Mouse (Mus musculus) forebrain, embryonic 14.5 days (tissue): ENCODE data around the gene Nsun2. TPM values are rescaled to one million over a fixed set of nuclear protein-coding genes. Genes with fewer than 3 reads are reported as not detected.

Experiments
- ATAC-seq: fragments of 200-750 bp; cut with Nextera tagmentation; 2 replicates; pipeline ENCODE4 v1.8.0; 2017; ENCODE audit warnings: mild to moderate bottlenecking, moderate library complexity
- DNase-seq: peaks from one replicate; pipeline ENCODE4 v3.0.0-alpha.2; 2015; ENCODE audit warnings: low spot score
- H3K27ac ChIP-seq: fragments of 300-500 bp; sonication (generic); 2 replicates; pipeline ENCODE4 v1.5.1; 2014; ENCODE audit warnings: low read depth, mild to moderate bottlenecking, control low read depth, low read length, moderate library complexity
- H3K27me3 ChIP-seq: fragments of 300-500 bp; sonication (generic); replicated peaks from 2 replicates; pipeline ENCODE4 v1.6.1; 2014; ENCODE audit warnings: low read length, control low read depth, mixed read lengths; ENCODE audit not compliant: control insufficient read depth, insufficient read depth
- H3K36me3 ChIP-seq: fragments of 300-500 bp; sonication (generic); 2 replicates; pipeline ENCODE4 v1.6.1; 2014; ENCODE audit warnings: low read length, control low read depth; ENCODE audit not compliant: control insufficient read depth, insufficient read depth
- H3K4me1 ChIP-seq: fragments of 300-500 bp; sonication (generic); 2 replicates; pipeline ENCODE4 v1.6.1; 2014; ENCODE audit warnings: antibody characterized with exemption, low read length, control low read depth; ENCODE audit not compliant: control insufficient read depth, insufficient read depth
- H3K4me2 ChIP-seq: fragments of 300-500 bp; sonication (generic); 2 replicates; pipeline ENCODE4 v1.6.1; 2014; ENCODE audit warnings: mild to moderate bottlenecking, control low read depth, low read length
- H3K4me3 ChIP-seq: fragments of 300-500 bp; sonication (generic); 2 replicates; pipeline ENCODE4 v1.5.1; 2014; ENCODE audit warnings: low read depth, low read length, control low read depth
- H3K9ac ChIP-seq: fragments of 300-500 bp; sonication (generic); 2 replicates; pipeline ENCODE4 v1.6.1; 2014; ENCODE audit warnings: mild to moderate bottlenecking, low read length, control low read depth, moderate library complexity
- H3K9me3 ChIP-seq: fragments of 300-500 bp; sonication (generic); replicated peaks from 2 replicates; pipeline ENCODE4 v1.6.1; 2016; ENCODE audit warnings: low read length, control low read depth, mixed read lengths; ENCODE audit not compliant: control insufficient read depth
- WGBS: fragments of 180-500 bp; shearing (Covaris S2); extraction: QIAGEN DNeasy Blood & Tissue Kit; methylation state at CpG from one replicate; pipeline ENCODE4 v1.1.7; 2014; 5-methylcytosine and 5-hydroxymethylcytosine counted together
- polyA plus RNA-seq: library from polyadenylated mRNA; unstranded; fragments of >200 nt; fragmentation: Nextera tagmentation; extraction: Ambion mirVana; gene quantifications from 2 replicates; pipeline ENCODE4 v1.2.1, GENCODE M21; 2014

Gene Nsun2
- polyA plus RNA-seq, 1 experiment from 2014 or later: 86.2 TPM

GRCm38 (mm10) chr13:69555045-69555444 lies 21.5 kb downstream of the Nsun2 start:
- 23% methylated on average over 8 of the region's 8 CpGs for WGBS
- Histone ChIP-seq H3K27me3 (no peaks in the 10 kb centered on the region), H3K9me3 (no peaks in the 10 kb centered on the region), H3K4me3 (no peak overlapping the region), H3K9ac (no peak overlapping the region), H3K27ac (no peak overlapping the region), H3K4me1 (no peaks in the 10 kb centered on the region), H3K4me2 (no peak overlapping the region), H3K36me3 (no peaks in the 10 kb centered on the region)
- DNase-seq (no peak), ATAC-seq (no peak)

GRCm38 (mm10) chr13:69555957-69556482 lies 22.5 kb downstream of the Nsun2 start:
- H3K9ac ChIP-seq: no peak overlapping the region
- no peaks in the 10 kb centered on the region for H3K27me3 ChIP-seq
- H3K4me3 ChIP-seq: no peak overlapping the region
- H3K27ac ChIP-seq: no peak overlapping the region
- no peaks in the 10 kb centered on the region for H3K4me1 ChIP-seq
- no peak for ATAC-seq
- no peak overlapping the region for H3K4me2 ChIP-seq
- no peaks in the 10 kb centered on the region for H3K36me3 ChIP-seq
- 87% methylated on average over 6 of the region's 6 CpGs for WGBS
- no peaks in the 10 kb centered on the region for H3K9me3 ChIP-seq
- no peak for DNase-seq

DNA sequence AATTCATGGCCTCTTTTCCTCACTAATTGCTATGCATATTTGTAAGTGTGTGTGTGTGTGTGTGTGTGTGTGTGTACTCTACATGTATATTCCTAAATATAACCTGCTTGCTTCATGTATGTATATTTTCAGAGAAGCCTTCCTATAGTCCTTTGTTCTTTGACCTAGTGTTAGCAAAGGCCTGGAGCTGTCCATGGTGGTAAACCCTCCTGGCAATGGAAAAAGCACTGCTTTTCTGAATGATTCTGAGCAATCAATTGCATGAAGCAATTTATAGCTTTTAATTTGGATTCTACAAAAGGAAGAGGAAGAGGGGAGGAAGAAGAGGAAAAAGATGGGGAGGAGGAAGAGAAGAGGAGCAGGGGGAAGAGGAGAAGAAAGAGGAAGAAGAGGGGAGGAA lies 23.2 kb downstream of the Nsun2 start:
- no peaks in the 10 kb centered on the region for H3K36me3 ChIP-seq
- H3K4me3 ChIP-seq: no peak overlapping the region
- ATAC-seq (no peak), DNase-seq (no peak)
- H3K9ac ChIP-seq: no peak overlapping the region
- no peak overlapping the region for H3K4me2 ChIP-seq
- no peaks in the 10 kb centered on the region for H3K27me3 ChIP-seq
- no peak overlapping the region for H3K27ac ChIP-seq
- H3K4me1 ChIP-seq: no peaks in the 10 kb centered on the region
- H3K9me3 ChIP-seq: no peaks in the 10 kb centered on the region

DNA sequence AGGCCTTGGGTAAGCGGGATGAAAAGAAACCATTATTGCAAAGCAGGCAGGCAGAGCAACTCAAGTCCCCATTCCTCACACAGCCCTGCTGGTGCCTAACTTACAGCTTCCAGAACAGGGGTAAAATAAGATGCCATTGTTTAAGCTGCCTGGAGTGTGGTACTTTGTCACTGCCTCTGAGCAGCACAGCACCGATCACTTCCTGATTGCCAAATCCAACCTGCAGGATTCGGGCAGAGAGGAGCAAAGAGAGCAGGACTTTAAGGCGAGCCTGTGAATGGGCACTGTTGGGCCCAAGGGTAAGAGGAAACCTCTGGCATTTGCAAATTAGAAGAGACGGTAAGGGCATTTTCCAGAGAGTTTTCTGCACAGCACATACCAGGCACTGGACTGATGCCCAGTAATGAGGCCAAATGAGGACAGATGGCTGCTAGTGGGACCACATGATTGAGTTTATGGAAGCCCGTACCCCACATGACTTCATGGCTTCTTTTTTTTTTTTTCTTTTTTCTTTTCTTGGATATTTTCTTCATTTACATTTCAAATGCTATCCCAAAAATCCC lies 24.6 kb downstream of the Nsun2 start:
- Histone ChIP-seq H3K4me3 (no peak overlapping the region), H3K4me2 (no peak overlapping the region), H3K9ac (no peak overlapping the region), H3K27me3 (no peaks in the 10 kb centered on the region), H3K4me1 (no peaks in the 10 kb centered on the region), H3K27ac (no peak overlapping the region), H3K36me3 (no peaks in the 10 kb centered on the region), H3K9me3 (no peaks in the 10 kb centered on the region)
- DNase-seq: peak; percentile 30
- no peak for ATAC-seq
- 68% methylated on average over 6 of the region's 6 CpGs for WGBS

DNA sequence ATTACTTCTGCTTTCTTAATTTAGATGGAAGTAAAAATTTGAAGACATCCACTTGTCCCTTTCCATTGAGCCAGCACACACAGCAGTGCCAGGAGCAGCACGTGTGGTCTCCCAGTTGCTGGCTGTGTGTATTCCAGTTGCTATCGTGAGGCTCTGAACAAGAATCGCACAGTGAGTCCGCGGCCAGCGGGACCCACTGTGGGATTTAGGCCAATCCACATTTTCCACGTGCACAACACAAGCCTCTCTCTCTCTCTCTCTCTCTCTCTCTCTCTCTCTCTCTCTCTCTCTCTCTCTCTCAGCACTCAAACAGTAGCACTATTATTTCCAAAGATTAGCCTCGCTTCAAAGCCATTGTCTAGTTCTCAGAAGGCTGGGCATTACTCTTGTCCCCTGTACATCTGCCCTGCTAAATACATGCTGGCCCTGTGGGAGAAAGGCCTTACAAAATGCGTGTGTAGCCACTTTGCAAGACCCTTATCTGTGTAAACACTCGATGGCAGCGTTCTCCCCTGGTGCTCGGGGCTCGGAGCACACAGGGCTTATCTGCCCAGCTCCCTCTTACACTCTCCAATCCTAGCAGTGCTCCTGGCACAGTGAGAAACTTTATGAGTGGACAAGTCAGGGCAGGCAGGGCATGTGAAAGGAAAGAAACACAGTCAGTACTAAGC lies 25.9 kb downstream of the Nsun2 start:
- 39% methylated on average over 13 of the region's 13 CpGs for WGBS
- peak; percentile 22 for DNase-seq
- no peaks in the 10 kb centered on the region for H3K4me1 ChIP-seq
- no peak overlapping the region for H3K9ac ChIP-seq
- peak; percentile 40; the same call in 1 of the 2 replicates for ATAC-seq
- 0 out of 2 replicates have a peak overlapping the region, but pooled peaks have one; percentile 0 for H3K27ac ChIP-seq
- H3K4me3 ChIP-seq: no peak overlapping the region
- H3K27me3 ChIP-seq: no peaks in the 10 kb centered on the region
- H3K9me3 ChIP-seq: no peaks in the 10 kb centered on the region
- H3K36me3 ChIP-seq: no peaks in the 10 kb centered on the region
- no peak overlapping the region for H3K4me2 ChIP-seq

DNA sequence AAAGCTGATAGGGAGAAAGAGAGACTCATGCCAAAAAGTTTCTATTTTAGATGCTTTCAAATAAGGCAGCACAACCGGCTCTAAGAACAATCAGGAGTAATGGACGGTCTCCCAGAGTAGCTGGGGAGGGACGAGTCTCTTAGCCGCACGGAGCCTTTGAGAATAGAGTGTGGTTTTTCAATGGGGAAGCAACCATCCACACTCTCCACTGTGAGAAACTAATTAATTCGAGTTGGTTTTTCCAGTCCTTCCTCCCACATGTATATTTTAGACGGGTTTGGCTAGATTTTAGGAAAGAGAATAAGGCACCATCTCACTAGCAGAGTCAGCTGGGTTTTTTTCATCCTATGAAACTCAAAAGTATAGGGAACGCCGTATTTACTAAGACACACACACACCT lies 28.5 kb downstream of the Nsun2 start:
- DNase-seq: no peak
- 80% methylated on average over 9 of the region's 9 CpGs for WGBS
- Histone ChIP-seq H3K27ac (no peak overlapping the region), H3K4me1 (no peaks in the 10 kb centered on the region), H3K27me3 (no peaks in the 10 kb centered on the region), H3K9me3 (no peaks in the 10 kb centered on the region), H3K9ac (no peak overlapping the region), H3K4me2 (no peak overlapping the region), H3K4me3 (no peak overlapping the region), H3K36me3 (no peaks in the 10 kb centered on the region)
- ATAC-seq: no peak

GRCm38 (mm10) chr13:69562654-69563574 lies 29.4 kb downstream of the Nsun2 start:
- Histone ChIP-seq H3K36me3 (no peaks in the 10 kb centered on the region), H3K4me2 (no peak overlapping the region), H3K4me1 (no peaks in the 10 kb centered on the region), H3K9ac (no peak overlapping the region), H3K27me3 (no peaks in the 10 kb centered on the region), H3K27ac (no peak overlapping the region), H3K4me3 (no peak overlapping the region), H3K9me3 (no peaks in the 10 kb centered on the region)
- 84% methylated on average over 12 of the region's 12 CpGs for WGBS
- DNase-seq (no peak), ATAC-seq (no peak)

DNA sequence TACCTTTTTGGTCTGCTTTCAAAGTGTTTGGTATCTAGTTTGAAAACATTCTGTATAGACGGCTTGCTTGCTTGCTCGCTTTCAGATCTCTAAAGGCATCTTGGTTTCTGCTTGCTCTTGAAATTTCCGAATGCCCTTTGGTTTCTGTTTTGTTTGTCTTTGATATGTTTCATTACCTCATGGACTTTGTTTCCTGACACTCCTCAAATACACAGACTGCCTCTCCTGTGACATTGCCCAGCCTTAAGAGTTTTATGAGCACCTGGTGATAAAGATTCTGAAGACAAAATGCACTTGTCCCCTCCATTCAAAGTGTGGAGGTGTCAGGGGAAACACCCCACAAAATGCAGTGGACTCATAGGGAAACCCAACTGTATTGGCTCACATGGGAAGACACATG lies 30.4 kb downstream of the Nsun2 start:
- Histone ChIP-seq H3K27me3 (no peaks in the 10 kb centered on the region), H3K4me1 (no peaks in the 10 kb centered on the region), H3K9ac (no peak overlapping the region), H3K4me3 (no peak overlapping the region), H3K4me2 (no peak overlapping the region), H3K27ac (no peak overlapping the region), H3K9me3 (no peaks in the 10 kb centered on the region), H3K36me3 (no peaks in the 10 kb centered on the region)
- DNase-seq (no peak), ATAC-seq (no peak)
- WGBS: 79% methylated on average over 3 of the region's 3 CpGs
